Mouse (Mus musculus) ES-Bruce4 (cell line): Measurements from ENCODE around the gene Ankrd2.

ENCODE experiments used
- CTCF ChIP-seq: IDR thresholded peaks from one replicate; pipeline ENCODE4 v1.8.1; 2011; ENCODE audit warnings: low read depth, low read length
- EP300 ChIP-seq: IDR thresholded peaks from 2 replicates; pipeline ENCODE4 v1.6.1; 2011; ENCODE audit warnings: low read depth, low read length; ENCODE audit not compliant: insufficient read depth
- POLR2A ChIP-seq: IDR thresholded peaks from one replicate; pipeline ENCODE4 v1.8.1; 2011; ENCODE audit warnings: low read length; ENCODE audit not compliant: insufficient read depth

GRCm38 (mm10) chr19:42056719-42057409 is 21.1 kb downstream of the Ankrd2 start:
- TF ChIP-seq CTCF, result no peak
- TF ChIP-seq POLR2A, result no peak
- no peak for TF ChIP-seq EP300
